Mouse (Mus musculus) kidney, adult 2 months (tissue): ENCODE results near the gene Crhr1.

Experiments used
- CTCF ChIP-seq: fragments of 200-500 bp; conservative IDR thresholded peaks from 2 replicates; pipeline ENCODE4 v1.5.1; 2011; ENCODE audit warnings: low read depth, mild to moderate bottlenecking, control low read depth, low read length, moderate library complexity, mixed read lengths; ENCODE audit not compliant: insufficient read depth, insufficient read length
- POLR2A ChIP-seq: fragments of 200-500 bp; IDR thresholded peaks from one replicate; pipeline ENCODE4 v1.6.1; 2011; ENCODE audit warnings: low read depth, low read length, control low read depth

GRCm38 (mm10) chr11:104124582-104124981, 8.1 kb upstream of the Crhr1 start:
- no peak for TF ChIP-seq CTCF
- no peak for TF ChIP-seq POLR2A
